Mouse (Mus musculus) erythroblast, adult 5-6 weeks (primary cell): ENCODE results near the gene Apbb2. TPM values are rescaled to one million over a fixed set of nuclear protein-coding genes. Genes with fewer than 3 reads are reported as not detected.

ENCODE experiments used
- ATAC-seq: replicated peaks from 2 replicates; pipeline ENCODE4 v1.8.0; 2016; ENCODE audit warnings: moderate number of reproducible peaks, mild to moderate bottlenecking, moderate TSS enrichment, inconsistent platforms; ENCODE audit not compliant: poor library complexity, low FRiP score, severe bottlenecking
- total RNA-seq, 2 experiments: library from RNA; stranded (forward) in 1 of 2; stranded (reverse) in 1 of 2; fragments of 150-400 nt in 1 of 2; fragments of 200-764, 138-1000 nt in 1 of 2; gene quantifications; 2 replicates each; pipeline versions ENCODE4 v1.2.3 to v1.2.4; 2015 to 2017; ENCODE audit warnings: low replicate concordance in 2 of 2

Gene Apbb2
- total RNA-seq, 2 experiments from 2014 or later: 0.34 TPM; not detected in 1

DNA sequence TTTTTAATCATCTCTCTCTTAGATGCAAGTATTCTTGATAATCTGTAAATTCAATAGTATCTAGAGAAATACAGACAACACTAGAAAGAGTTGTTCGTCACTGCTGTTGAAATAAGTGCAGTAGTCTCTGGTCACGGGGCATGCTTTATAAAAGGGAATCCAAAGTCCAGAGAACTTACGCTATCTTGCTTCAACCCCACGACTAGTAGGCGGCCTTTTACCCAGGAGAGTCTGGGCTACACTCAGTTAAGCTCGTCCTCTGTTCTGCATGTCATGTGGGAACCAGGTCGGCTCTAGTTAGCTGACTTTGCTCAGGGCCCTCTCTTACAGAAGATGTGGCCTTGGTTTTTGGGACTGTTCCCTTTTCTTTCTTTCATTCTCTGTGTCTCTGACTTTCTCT lies 289.8 kb downstream of the Apbb2 start:
- no peak for ATAC-seq

DNA sequence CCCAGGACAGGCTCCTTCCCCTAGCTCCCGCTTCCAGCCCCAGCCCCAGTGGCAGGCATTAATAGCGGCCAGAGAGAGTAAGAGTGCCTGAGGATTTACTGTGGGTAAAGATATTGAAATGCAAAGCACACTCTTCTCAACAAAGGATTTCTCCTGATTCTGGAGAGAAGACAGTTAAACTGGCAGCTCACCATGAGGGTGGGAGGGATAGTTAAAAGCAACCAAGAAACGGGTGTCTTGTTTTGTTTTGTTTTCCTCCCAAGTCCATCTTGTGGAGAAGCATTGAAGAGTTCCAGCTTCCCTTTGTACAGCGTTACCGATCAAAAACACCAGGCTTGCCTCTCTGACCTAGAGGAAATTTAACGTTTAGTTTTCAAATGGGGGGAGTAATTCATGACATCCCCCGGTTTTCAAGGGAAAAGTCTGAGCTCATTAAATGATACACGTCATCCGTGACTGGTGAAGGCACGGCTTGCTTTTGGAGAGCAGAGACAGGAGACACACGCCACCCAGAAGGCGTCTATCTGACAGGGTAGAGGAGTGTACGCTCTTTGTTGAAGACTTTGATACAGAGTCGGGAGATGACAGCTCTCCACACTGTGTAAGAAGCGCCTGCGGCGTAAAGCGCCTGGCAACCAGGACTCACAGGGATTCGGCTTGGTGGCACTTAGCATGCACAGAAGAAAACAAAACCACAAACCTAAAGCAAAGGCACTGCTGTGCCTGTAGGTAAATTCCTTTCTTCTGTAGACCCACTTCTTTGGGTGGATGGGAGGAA lies 290.4 kb downstream of the Apbb2 start:
- no peak for ATAC-seq

DNA sequence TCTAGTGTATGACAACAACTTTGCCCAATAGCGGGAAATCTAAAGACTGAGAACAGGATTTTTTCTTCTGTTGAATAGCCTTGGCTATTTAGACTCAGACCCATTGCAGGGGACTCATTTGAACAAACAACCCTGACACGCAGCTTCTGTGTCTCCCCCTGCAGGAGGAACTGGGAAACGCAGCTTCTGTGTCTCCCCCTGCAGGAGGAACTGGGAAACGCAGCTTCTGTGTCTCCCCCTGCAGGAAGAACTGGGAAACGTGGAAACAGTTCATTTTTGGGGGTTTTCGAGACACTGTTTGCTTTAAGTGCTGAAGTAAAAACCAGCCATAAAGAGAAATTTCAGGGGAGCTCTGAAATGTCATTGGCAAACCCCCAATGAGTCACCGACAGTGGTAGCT lies 292.2 kb downstream of the Apbb2 start:
- no peak for ATAC-seq

DNA sequence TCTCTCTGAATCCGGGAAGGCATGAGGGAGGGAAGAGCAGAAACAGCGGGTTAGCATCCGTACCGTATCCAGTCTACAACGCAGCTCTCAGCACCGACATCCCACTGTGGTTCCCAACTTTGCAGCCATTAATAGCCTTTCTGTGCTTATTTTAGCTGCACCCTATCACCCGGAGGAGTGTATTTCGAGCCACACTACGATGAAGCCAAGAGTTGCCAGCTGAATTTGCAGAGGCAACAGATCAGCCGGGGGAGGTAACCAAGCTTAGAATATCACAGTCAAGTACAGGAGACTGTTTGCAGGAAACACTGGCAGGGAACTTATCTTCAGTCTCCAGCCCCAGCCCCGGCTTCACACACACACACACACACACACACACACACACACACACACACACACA lies 295.0 kb downstream of the Apbb2 start:
- no peak for ATAC-seq

- ATAC-seq: no peak
Observed at GRCm38 (mm10) chr5:66323131-66323530, 295.5 kb downstream of the Apbb2 start.

- no peak for ATAC-seq
Observed at GRCm38 (mm10) chr5:66319827-66320404, 298.7 kb downstream of the Apbb2 start.

- ATAC-seq: no peak
Observed at GRCm38 (mm10) chr5:66319341-66319740, 299.2 kb downstream of the Apbb2 start.

- no peak for ATAC-seq
Observed at GRCm38 (mm10) chr5:66315791-66316190, 302.8 kb downstream of the Apbb2 start.

GRCm38 (mm10) chr5:66310806-66311205 lies 307.8 kb downstream of the Apbb2 start:
- no peak for ATAC-seq

- ATAC-seq: no peak
Observed at GRCm38 (mm10) chr5:66310328-66310727, 308.3 kb downstream of the Apbb2 start.

DNA sequence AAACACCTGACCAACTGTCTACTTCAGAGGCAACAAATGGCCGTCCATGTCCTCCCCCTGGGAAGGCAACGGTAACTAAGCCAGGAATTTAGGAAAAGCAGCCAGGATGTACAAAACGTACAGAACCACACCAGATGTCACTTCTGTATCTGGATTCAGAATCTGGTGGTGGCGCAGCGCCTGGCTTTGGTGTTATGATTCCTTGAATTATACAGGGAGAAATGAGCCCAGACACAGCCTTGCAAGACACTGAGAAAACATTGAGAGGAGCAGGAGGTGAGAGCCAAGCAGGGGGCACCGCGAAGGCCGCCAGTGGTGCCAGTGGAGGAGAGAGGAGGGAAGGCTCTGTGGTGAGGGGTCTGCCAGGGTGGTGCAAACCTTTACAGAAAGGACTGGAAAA lies 313.1 kb downstream of the Apbb2 start:
- ATAC-seq: no peak

DNA sequence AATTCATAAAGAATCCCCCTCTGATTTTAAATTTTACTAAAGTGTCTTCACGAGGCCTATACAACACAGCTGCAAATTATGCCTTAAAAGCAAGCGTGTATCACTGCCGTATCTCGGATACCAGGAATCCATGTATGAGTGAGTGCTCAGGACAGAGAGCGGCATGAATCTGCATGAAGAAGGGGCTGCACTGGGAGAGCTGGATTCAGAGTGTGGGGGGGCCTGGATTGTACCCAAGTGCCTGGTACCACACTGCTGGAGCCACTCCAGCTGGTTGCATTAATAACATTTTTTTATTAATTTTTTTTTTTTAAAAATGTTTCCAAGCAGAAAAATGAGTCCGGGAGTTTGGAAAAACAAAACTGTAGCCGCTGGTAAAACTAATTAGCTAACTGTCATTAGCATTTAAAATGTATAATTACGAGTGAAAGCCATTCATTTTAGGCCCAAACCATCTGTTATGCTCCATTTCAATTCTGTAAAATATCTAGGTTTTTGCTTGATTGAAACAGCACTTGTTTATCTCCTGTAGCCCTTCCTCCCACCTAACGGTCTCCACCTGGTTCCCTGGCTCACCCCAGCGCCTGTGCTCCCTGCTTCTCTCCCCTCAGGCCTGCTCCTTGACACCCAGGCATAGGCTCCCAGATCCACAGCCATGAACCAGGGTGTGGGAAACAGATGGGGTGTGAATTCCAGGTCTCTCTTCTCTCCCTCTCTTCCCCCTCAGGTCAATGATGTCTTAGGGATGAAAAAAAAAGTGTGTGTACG lies 314.1 kb downstream of the Apbb2 start:
- ATAC-seq: no peak

GRCm38 (mm10) chr5:66302873-66303272 lies 315.7 kb downstream of the Apbb2 start:
- ATAC-seq: no peak

GRCm38 (mm10) chr5:66302085-66302815 lies 316.3 kb downstream of the Apbb2 start:
- no peak for ATAC-seq

DNA sequence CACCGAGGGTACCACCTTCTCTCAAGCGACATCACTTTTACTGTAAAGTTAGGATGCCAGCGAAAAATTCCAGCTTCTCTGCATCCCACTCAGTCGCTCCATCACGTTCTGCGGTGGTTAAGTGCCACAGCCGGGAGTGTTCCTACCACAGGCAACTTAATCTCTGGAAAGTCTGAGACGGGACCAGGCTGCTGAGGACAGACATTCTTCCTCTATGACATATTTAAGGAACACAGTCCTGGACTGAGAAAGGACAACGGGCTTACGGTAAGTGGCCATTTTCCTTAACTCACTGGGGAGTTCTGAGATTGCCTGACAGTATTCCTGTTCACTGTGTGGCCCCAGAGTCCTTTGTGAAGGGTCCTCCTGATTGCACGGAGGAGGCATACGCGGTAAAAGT lies 318.0 kb downstream of the Apbb2 start:
- ATAC-seq: no peak

- ATAC-seq: no peak
Observed at GRCm38 (mm10) chr5:66298856-66299255, 319.7 kb downstream of the Apbb2 start.

GRCm38 (mm10) chr5:66296116-66296515 lies 322.5 kb downstream of the Apbb2 start:
- ATAC-seq: no peak

- ATAC-seq: no peak
Observed at GRCm38 (mm10) chr5:66294952-66295351, 323.6 kb downstream of the Apbb2 start.

GRCm38 (mm10) chr5:66294106-66294625 lies 324.4 kb downstream of the Apbb2 start:
- ATAC-seq: no peak

DNA sequence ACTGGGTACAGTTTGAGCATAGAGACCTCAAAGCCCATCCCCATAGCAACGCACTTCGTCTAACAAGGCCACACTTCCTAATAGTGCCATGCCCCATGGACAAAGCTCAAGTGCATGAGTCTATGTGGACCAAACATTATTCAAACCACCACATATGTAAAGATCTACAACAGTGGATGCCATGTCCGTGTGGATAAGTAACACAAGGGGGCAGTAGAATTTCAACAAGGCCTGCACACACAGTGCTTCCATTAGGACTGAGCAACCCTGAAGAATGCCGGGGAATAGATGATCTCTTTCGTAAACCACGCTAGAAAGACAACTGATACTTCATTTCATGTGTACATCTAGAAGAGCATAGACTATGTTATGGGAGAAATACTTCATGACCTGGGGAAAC lies 337.8 kb downstream of the Apbb2 start:
- ATAC-seq: no peak
